ENCODE assay signal across 9 mouse cellular contexts in genomic region chr11:51819964-51820363, GRCm38 (mm10). TPM values are rescaled to one million over a fixed set of nuclear protein-coding genes. Genes with fewer than 3 reads are reported as not detected.
DNase-seq lines count a peak whose midpoint lies in the region; ATAC-seq and TF ChIP-seq lines count a peak whose summit lies in the region.
"Had no signal": no experiment of that assay in that cellular context is flagged by ENCODE, and none has a peak within 500 bp of the region (broad histone marks: within the 10 kb centered on the region; RNA-seq: fewer than 3 reads in every experiment).

No protein-coding gene starts in this region.

- no peak overlapping the region for H3K4me2 ChIP-seq in midbrain, postnatal 0 days (ENCODE audit: low read depth, low read length, poor library complexity, severe bottlenecking)
- H3K4me2 ChIP-seq in midbrain, embryonic 13.5 days (replicated peaks) = no peak overlapping the region
- H3K4me2 ChIP-seq: neural tube, embryonic 13.5 days had no signal

- H3K4me1 ChIP-seq in midbrain, postnatal 0 days (ENCODE audit: insufficient read depth, low read length) = no peaks in the 10 kb centered on the region
- H3K4me1 ChIP-seq in midbrain, embryonic 13.5 days (replicated peaks) = peaks cover 14% of the 10 kb centered on the region

- H3K9me3 ChIP-seq in midbrain, postnatal 0 days (ENCODE audit: low read length) = no peaks in the 10 kb centered on the region
- H3K9me3 ChIP-seq in midbrain, embryonic 13.5 days = no peaks in the 10 kb centered on the region
- H3K9me3 ChIP-seq: neural tube, embryonic 13.5 days had no signal

- H3K9ac ChIP-seq in midbrain, postnatal 0 days (replicated peaks; ENCODE audit: low read length, poor library complexity, severe bottlenecking) = no peak overlapping the region
- H3K9ac ChIP-seq in midbrain, embryonic 13.5 days (replicated peaks) = no peak overlapping the region
- H3K9ac ChIP-seq: neural tube, embryonic 13.5 days had no signal

- peak; percentile 65 for DNase-seq in embryo, embryonic 10.5 days (ENCODE audit: low spot score)
- DNase-seq in embryo, embryonic 9.5 days (ENCODE audit: extremely low spot score) = no peak
- no peak for DNase-seq in midbrain, postnatal 0 days (ENCODE audit: low spot score)
- DNase-seq in c-Kit-positive CD71-negative TER-119-negative erythroid progenitor cells, embryonic 14.5 days (ENCODE audit: low read depth) = peak; percentile 62
- DNase-seq in induced T-regulatory cell, adult 2 months (ENCODE audit: low read depth) = peak; percentile 84
- peak; percentile 62 for DNase-seq in spleen, adult 12 weeks (ENCODE audit: low spot score)
- no peak for DNase-seq in urinary bladder, adult 18-20 months (ENCODE audit: low spot score in 2 of 2)

- WGBS in midbrain, postnatal 0 days = 70% methylated on average over 3 of the region's 3 CpGs
- WGBS in midbrain, embryonic 13.5 days = 76% methylated on average over 3 of the region's 3 CpGs

- ATAC-seq in midbrain, postnatal 0 days (ENCODE audit: low FRiP score) = no peak
- no peak for ATAC-seq in midbrain, embryonic 13.5 days

- H3K27ac ChIP-seq in midbrain, postnatal 0 days (ENCODE audit: low read depth, low read length) = no peak overlapping the region
- H3K27ac ChIP-seq in midbrain, embryonic 13.5 days = no peak overlapping the region
- H3K27ac ChIP-seq: neural tube, embryonic 13.5 days had no signal

- no peak overlapping the region for H3K4me3 ChIP-seq in midbrain, postnatal 0 days (ENCODE audit: low read depth, low read length)
- H3K4me3 ChIP-seq in midbrain, embryonic 13.5 days (replicated peaks) = no peak overlapping the region
- H3K4me3 ChIP-seq: neural tube, embryonic 13.5 days had no signal

- peaks cover 12% of the 10 kb centered on the region; the same call in 1 of the 2 replicates for H3K36me3 ChIP-seq in midbrain, postnatal 0 days (ENCODE audit: insufficient read depth, low read length)
- H3K36me3 ChIP-seq in midbrain, embryonic 13.5 days = no peaks in the 10 kb centered on the region
- H3K36me3 ChIP-seq: neural tube, embryonic 13.5 days had no signal

- peak; percentile 54 for TF ChIP-seq CTCF in midbrain, postnatal 0 days (IDR thresholded peaks at IDR 0.05)

- H3K27me3 ChIP-seq in midbrain, postnatal 0 days (ENCODE audit: insufficient read depth, low read length) = no peaks in the 10 kb centered on the region
- no peaks in the 10 kb centered on the region for H3K27me3 ChIP-seq in midbrain, embryonic 13.5 days
- H3K27me3 ChIP-seq: neural tube, embryonic 13.5 days had no signal

RNA-seq across cellular contexts. Expression of gene Jade2, which starts 37.5 kb away (rescaled TPM):
- 3.6 and 3.7 TPM in 2 replicates for total RNA-seq in midbrain, postnatal 0 days (2014; rRNA removed)
- polyA plus RNA-seq in midbrain, postnatal 0 days (2015; fragmentation: Nextera tagmentation; extraction: Ambion mirVana) = 0.95 and 0.98 TPM in 2 replicates
- polyA plus RNA-seq in midbrain, embryonic 13.5 days (2015; fragmentation: Nextera tagmentation; extraction: Ambion mirVana) = 0.31 and 0.32 TPM in 2 replicates

RNA-seq across cellular contexts. Expression of gene Sar1b, which starts 56.5 kb away (rescaled TPM):
- 115 TPM in 2 replicates for total RNA-seq in midbrain, postnatal 0 days (2014; rRNA removed)
- 230 and 239 TPM in 2 replicates for polyA plus RNA-seq in midbrain, postnatal 0 days (2015; fragmentation: Nextera tagmentation; extraction: Ambion mirVana)
- polyA plus RNA-seq in midbrain, embryonic 13.5 days (2015; fragmentation: Nextera tagmentation; extraction: Ambion mirVana) = 150 and 167 TPM in 2 replicates

RNA-seq across cellular contexts. Expression of gene Sec24a, which starts 56.5 kb away (rescaled TPM):
- total RNA-seq in midbrain, postnatal 0 days (2014; rRNA removed) = 15.9 and 16.7 TPM in 2 replicates
- polyA plus RNA-seq in midbrain, postnatal 0 days (2015; fragmentation: Nextera tagmentation; extraction: Ambion mirVana) = 10.5 and 12.5 TPM in 2 replicates
- 13.8 and 14.9 TPM in 2 replicates for polyA plus RNA-seq in midbrain, embryonic 13.5 days (2015; fragmentation: Nextera tagmentation; extraction: Ambion mirVana)

Comparison
In these comparisons a context has a peak if more than half of its experiments do, and no peak if none do; other contexts are left out.
1. DNase-seq: peak in embryo, embryonic 10.5 days (single experiment), c-Kit-positive CD71-negative TER-119-negative erythroid progenitor cells, embryonic 14.5 days (single experiment), induced T-regulatory cell, adult 2 months (single experiment) and spleen, adult 12 weeks (single experiment); none in embryo, embryonic 9.5 days (single experiment), midbrain, postnatal 0 days (single experiment) and urinary bladder, adult 18-20 months (0 of 2).